Mouse (Mus musculus): ENCODE data around the gene Adam23. TPM values are rescaled to one million over a fixed set of nuclear protein-coding genes. Genes with fewer than 3 reads are reported as not detected.
"Not testable (repeated sequence)": the region's sequence is repeated elsewhere in the genome, so short reads cannot be mapped to it uniquely, and the experiment has no call there.

The Adam23 gene
- polyA plus RNA-seq, 1 experiment from 2014 or later = 1.9 TPM

- H3K4me3 ChIP-seq = no peak overlapping the region
- H3K36me3 ChIP-seq = no peaks in the 10 kb centered on the region
- H3K9me3 ChIP-seq = peaks cover 4% of the 10 kb centered on the region; the same call in 1 of the 2 replicates
- no peaks in the 10 kb centered on the region for H3K4me1 ChIP-seq
- DNase-seq (ENCODE audit: low spot score) = no peak
- no peaks in the 10 kb centered on the region for H3K27me3 ChIP-seq (ENCODE audit: insufficient read depth, poor library complexity, severe bottlenecking)
- 54% methylated on average over 2 of the region's 2 CpGs for WGBS
- no peak overlapping the region for H3K27ac ChIP-seq
These were observed 182.5 kb downstream of the Adam23 start for GRCm38 (mm10) chr1:63628211-63628610.

GRCm38 (mm10) chr1:63630390-63630789, 184.7 kb downstream of the Adam23 start:
- H3K4me1 ChIP-seq; H3K27ac ChIP-seq; H3K4me3 ChIP-seq; H3K9me3 ChIP-seq; H3K36me3 ChIP-seq; H3K27me3 ChIP-seq (ENCODE audit: insufficient read depth, poor library complexity, severe bottlenecking); DNase-seq (ENCODE audit: low spot score): not testable (repeated sequence)

GRCm38 (mm10) chr1:63639921-63640320, 194.2 kb downstream of the Adam23 start:
- H3K27me3 ChIP-seq (ENCODE audit: insufficient read depth, poor library complexity, severe bottlenecking) = no peaks in the 10 kb centered on the region
- WGBS = 77% methylated on average over 6 of the region's 6 CpGs
- no peaks in the 10 kb centered on the region for H3K36me3 ChIP-seq
- H3K4me1 ChIP-seq = no peaks in the 10 kb centered on the region
- no peak for DNase-seq (ENCODE audit: low spot score)
- H3K9me3 ChIP-seq = no peaks in the 10 kb centered on the region
- H3K27ac ChIP-seq = no peak overlapping the region
- H3K4me3 ChIP-seq = no peak overlapping the region

Other genes starting within 250 kb of the Adam23 start
- 0.15 and 0.34 TPM in 2 replicates for gene Gpr1, start 231.3 kb upstream of the Adam23 start, polyA plus RNA-seq (2016; fragmentation: Nextera tagmentation; extraction: Ambion mirVana)
- 11.4 and 11.9 TPM in 2 replicates for gene Zdbf2, start 172.6 kb upstream of the Adam23 start, polyA plus RNA-seq (2016; fragmentation: Nextera tagmentation; extraction: Ambion mirVana)
- gene Gm39653, start 170.1 kb downstream of the Adam23 start, polyA plus RNA-seq (2016; fragmentation: Nextera tagmentation; extraction: Ambion mirVana) = not detected in 2 replicates
- gene Dytn, start 241.0 kb downstream of the Adam23 start, polyA plus RNA-seq (2016; fragmentation: Nextera tagmentation; extraction: Ambion mirVana) = not detected in 2 replicates

Measured in heart, embryonic 10.5 days (tissue).